Mouse (Mus musculus): ENCODE measurements around the gene Mymx.

Mymx gene

GRCm38 (mm10) chr17:45551816-45552451, 50.0 kb downstream of the Mymx start:
- peak in 1 of 2 experiments; percentile 60 for DNase-seq (ENCODE audit: low spot score in 2 of 2)

- DNase-seq (ENCODE audit: low spot score in 2 of 2): no peak
These were observed 50.6 kb downstream of the Mymx start for GRCm38 (mm10) chr17:45551249-45551796.
